Mouse (Mus musculus) naive thymus-derived CD4-positive, alpha-beta T cell, adult 2 months (primary cell): Measurements from ENCODE around the gene Eif5a2.

Source experiments
- DNase-seq: peaks from one replicate; pipeline ENCODE4 v3.0.0-alpha.2; 2011; ENCODE audit warnings: low read depth

Gene Eif5a2

GRCm38 (mm10) chr3:28811441-28811840 is 30.4 kb downstream of the Eif5a2 start:
- DNase-seq = no peak

- peak; percentile 87 for DNase-seq
Observed at GRCm38 (mm10) chr3:28814361-28814760, 33.3 kb downstream of the Eif5a2 start.

- no peak for DNase-seq
Observed at GRCm38 (mm10) chr3:28816010-28816540, 35.0 kb downstream of the Eif5a2 start.

- DNase-seq = no peak
Observed at GRCm38 (mm10) chr3:28826272-28826671, 45.2 kb downstream of the Eif5a2 start.

GRCm38 (mm10) chr3:28827605-28828004 is 46.5 kb downstream of the Eif5a2 start:
- no peak for DNase-seq

- DNase-seq = no peak
Observed at GRCm38 (mm10) chr3:28829454-28829853, 48.4 kb downstream of the Eif5a2 start.

- DNase-seq = no peak
Observed at GRCm38 (mm10) chr3:28836796-28837371, 55.8 kb downstream of the Eif5a2 start.

GRCm38 (mm10) chr3:28841886-28842649 is 61.0 kb downstream of the Eif5a2 start:
- no peak for DNase-seq

- DNase-seq = no peak
Observed at GRCm38 (mm10) chr3:28843231-28843630, 62.2 kb downstream of the Eif5a2 start.

- no peak for DNase-seq
Observed at GRCm38 (mm10) chr3:28847115-28847514, 66.0 kb downstream of the Eif5a2 start.
